Mouse (Mus musculus): ENCODE results near the gene Scaper. TPM values are rescaled to one million over a fixed set of nuclear protein-coding genes. Genes with fewer than 3 reads are reported as not detected.

Scaper gene
- total RNA-seq, 2 experiments from 2014 or later: 26.1 to 30.7 TPM

DNA sequence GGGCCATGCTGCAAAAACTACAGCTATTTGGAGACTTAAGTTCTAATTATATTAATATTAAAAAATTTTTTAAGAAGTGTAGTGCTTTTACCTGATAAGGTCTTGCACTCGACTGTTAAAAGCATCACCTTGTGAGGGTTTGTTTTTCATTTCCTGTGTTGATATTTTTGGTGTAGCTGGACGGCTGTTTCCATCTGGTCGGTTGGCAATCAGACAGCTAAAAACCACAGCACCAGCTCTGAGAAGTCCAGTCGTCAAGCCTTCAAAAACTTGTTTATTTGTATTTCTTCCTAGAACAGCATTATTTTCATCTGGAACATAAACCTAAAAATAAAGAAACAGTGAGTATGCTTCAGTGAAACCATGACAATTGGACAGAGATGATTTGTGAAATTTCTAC is 328.2 kb downstream of the Scaper start:
- DNase-seq (ENCODE audit: extremely low spot score in 1 of 2, low spot score in 1 of 2): no peak

GRCm38 (mm10) chr9:55608701-55609531 is 329.0 kb downstream of the Scaper start:
- no peak for DNase-seq (ENCODE audit: extremely low spot score in 1 of 2, low spot score in 1 of 2)

DNA sequence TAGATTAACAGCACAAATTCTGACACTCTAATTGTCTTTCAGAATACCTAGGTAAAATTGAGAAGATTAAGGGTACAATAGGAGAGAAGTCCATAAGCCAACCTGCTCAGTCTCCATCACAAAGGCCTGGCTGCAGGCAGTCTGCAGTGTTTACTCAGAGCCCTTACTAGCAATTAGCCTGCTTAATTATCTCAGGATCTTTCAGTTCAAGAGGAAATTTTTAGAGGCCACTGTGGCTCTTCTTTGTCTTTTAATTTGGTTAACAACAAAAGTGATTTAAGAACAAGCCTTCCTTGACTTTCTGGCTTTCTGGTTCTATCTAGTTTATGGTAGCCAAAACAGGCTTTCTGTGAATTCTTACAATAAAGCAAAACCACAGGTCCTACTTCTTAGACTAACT is 339.3 kb downstream of the Scaper start:
- no peak for DNase-seq (ENCODE audit: extremely low spot score in 1 of 2, low spot score in 1 of 2)

GRCm38 (mm10) chr9:55586141-55586540 is 351.8 kb downstream of the Scaper start:
- DNase-seq (ENCODE audit: extremely low spot score in 1 of 2, low spot score in 1 of 2): no peak

DNA sequence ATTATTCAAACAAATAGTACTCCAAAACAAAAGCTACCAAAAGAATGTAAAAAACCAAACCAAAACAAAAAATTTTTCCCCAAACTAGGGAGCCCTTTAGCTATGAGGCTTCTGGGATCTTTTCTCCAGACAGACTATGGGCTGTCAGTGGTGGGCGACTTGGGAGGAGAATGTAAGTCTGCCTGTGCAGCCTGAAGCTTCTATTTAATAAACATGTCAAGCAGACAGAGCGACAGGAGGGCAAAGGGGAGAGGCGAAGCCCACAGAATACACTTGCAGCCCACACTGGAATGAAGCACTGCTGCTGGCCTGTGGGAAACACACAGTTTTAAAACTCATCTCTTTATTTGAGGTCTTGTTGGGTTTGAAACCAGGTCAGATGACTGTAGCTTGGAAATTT is 356.5 kb downstream of the Scaper start:
- no peak for DNase-seq (ENCODE audit: extremely low spot score in 1 of 2, low spot score in 1 of 2)

DNA sequence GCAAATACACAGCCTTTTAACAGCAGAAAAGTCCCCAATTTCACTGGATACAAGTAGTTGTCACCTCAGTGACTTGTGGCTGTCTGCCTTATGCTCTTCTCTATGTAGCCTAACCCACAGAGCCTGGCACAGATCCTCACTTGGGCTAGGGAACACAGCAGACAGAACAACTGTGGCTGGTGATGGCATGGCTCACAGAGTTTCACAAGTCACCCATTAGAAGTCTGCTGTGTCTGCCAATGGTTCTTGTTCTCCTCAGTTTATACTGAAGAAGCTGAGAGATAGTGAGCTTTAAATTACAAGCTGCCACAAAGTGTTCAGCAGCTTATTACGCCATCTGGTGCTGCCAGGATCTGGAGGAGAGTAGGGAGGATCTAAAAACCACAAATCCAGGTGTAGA is 361.3 kb downstream of the Scaper start:
- no peak for DNase-seq (ENCODE audit: extremely low spot score in 1 of 2, low spot score in 1 of 2)

- no peak for DNase-seq (ENCODE audit: extremely low spot score in 1 of 2, low spot score in 1 of 2)
Observed at GRCm38 (mm10) chr9:55571071-55571470, 366.8 kb downstream of the Scaper start.

- no peak for DNase-seq (ENCODE audit: extremely low spot score in 1 of 2, low spot score in 1 of 2)
Observed at GRCm38 (mm10) chr9:55568466-55569159, 369.3 kb downstream of the Scaper start.

GRCm38 (mm10) chr9:55560960-55561359 is 377.0 kb downstream of the Scaper start:
- DNase-seq (ENCODE audit: extremely low spot score in 1 of 2, low spot score in 1 of 2): no peak

DNA sequence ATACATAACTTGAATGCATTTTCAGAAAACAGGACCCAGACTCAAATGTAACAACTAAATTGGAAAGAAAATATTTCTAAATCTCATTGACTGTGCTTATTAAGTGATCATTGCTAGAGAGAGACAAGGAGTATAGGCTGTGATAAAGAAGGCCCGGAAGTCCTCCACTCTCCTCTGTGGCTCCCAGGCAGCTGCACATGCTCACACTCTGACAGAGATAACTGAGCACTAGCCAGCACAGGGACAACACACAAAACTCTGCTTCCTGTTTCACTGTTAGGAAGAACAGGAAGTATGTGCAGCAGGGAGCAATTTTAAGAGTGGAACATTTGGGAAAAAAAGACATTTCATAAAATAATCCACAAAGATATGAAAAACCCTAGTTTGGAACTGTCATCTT is 382.9 kb downstream of the Scaper start:
- DNase-seq (ENCODE audit: extremely low spot score in 1 of 2, low spot score in 1 of 2): no peak

- DNase-seq (ENCODE audit: extremely low spot score in 1 of 2, low spot score in 1 of 2): no peak
Observed at GRCm38 (mm10) chr9:55549302-55549890, 388.5 kb downstream of the Scaper start.

DNA sequence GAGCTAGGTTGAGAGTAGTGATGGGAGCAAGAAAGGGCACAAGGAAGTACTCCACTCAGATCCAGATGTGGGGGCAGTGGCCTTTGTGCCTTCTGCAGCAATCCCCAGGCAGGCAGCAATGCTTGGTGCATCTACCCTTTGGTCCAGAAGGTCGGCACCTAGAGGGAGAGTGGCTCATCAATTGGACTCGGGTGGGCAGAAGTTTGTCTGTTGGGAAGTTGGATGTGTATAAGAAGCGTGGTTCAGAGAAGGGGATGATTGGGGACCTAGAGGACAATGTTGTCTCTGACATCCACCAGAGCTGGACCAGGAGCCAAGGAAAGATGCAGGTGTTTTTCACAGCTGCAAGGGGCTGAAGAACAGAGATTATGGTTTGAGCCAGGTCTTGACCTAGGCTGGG is 389.0 kb downstream of the Scaper start:
- no peak for DNase-seq (ENCODE audit: extremely low spot score in 1 of 2, low spot score in 1 of 2)

- DNase-seq (ENCODE audit: extremely low spot score in 1 of 2, low spot score in 1 of 2): no peak
Observed at GRCm38 (mm10) chr9:55546176-55547010, 391.5 kb downstream of the Scaper start.

DNA sequence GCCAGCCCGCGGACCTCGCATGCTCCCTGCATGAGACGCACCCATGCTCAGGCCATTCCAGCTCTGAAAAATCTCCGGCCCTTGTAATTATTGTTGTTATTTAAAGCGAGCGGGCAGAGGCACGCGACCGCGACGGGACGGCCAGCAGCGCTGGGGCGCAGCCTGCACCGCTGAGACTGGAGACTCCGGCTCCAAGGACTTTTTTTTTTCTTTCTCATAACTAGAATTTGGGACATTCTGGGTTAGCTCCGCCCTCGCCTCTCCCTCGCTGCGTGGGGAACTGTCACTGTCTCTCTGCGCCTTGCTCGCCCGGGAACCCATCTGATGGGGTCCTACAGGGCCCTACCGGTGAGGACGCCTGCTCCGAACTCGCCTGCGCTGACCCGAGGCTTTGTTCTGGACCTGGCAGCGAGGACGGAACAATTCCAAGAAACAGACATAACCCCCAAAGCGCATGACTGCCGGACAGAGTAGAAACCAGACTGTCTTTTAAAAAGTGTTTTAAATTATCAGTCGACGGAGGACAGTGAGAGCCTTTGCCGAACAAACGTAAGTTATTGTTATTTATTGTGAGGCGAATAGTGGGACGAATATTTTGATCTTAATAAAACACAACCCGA is 392.3 kb downstream of the Scaper start:
- DNase-seq (ENCODE audit: extremely low spot score in 1 of 2, low spot score in 1 of 2): no peak

DNA sequence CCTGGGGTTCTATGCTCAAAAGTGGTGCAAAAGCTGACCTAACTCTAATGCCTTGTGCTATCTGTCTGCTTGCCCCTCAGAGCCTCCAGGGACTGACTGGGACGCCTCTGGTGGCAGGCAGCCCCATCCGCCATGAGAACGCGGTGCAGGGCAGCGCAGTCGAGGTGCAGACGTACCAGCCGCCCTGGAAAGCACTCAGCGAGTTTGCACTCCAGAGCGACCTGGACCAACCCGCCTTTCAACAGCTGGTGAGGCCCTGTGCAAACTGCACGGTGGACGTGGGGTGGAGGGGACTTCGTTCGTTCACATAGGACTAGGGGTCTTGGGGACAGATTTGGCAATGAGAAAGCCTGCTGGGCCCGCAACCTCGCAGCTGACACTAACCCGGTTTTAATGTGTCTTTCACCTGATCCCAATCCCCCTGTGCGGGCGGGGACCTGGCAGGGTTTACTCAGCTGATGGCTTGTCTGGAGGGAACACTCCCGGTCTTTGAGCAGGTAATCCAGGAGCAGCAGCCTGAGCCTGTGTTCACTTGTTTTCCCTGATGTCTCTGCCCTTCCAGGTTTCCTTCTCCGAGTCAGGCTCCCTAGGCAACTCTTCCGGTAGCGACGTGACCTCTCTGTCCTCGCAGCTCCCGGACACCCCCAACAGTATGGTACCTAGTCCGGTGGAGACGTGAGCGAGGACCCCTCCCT is 392.9 kb downstream of the Scaper start:
- DNase-seq (ENCODE audit: extremely low spot score in 1 of 2, low spot score in 1 of 2): no peak

DNA sequence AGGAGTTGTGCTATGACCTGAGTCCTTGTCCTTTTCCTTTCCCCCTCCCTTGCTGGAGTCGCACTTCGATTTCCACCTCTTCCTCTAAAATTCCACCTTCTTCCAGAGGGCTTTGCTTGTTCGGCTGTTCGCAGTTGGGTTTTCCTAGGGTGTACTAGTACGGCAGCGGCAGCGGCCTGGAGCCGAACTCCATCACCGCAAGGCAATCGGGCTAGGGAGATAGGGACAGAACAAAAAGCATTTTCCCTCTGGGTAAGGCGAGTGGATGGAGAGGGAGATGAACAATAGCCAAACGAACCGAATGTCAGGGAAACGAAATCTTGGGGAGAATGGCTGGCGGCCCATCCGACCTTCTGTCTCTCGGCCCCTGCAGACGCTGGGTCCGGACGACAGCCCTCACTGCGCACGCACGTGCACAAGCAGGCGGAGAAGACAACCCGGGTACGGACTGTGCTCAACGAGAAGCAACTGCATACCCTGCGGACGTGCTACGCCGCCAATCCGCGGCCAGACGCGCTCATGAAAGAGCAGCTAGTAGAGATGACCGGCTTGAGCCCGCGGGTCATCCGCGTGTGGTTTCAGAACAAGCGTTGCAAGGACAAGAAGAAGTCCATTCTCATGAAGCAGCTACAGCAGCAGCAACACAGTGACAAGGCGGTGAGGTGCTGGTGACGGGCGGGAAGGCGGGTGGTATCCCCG is 394.1 kb downstream of the Scaper start:
- peak in 1 of 2 experiments; percentile 57 for DNase-seq (ENCODE audit: extremely low spot score in 1 of 2, low spot score in 1 of 2)

- DNase-seq (ENCODE audit: extremely low spot score in 1 of 2, low spot score in 1 of 2): no peak
Observed at GRCm38 (mm10) chr9:55543336-55543702, 394.6 kb downstream of the Scaper start.

DNA sequence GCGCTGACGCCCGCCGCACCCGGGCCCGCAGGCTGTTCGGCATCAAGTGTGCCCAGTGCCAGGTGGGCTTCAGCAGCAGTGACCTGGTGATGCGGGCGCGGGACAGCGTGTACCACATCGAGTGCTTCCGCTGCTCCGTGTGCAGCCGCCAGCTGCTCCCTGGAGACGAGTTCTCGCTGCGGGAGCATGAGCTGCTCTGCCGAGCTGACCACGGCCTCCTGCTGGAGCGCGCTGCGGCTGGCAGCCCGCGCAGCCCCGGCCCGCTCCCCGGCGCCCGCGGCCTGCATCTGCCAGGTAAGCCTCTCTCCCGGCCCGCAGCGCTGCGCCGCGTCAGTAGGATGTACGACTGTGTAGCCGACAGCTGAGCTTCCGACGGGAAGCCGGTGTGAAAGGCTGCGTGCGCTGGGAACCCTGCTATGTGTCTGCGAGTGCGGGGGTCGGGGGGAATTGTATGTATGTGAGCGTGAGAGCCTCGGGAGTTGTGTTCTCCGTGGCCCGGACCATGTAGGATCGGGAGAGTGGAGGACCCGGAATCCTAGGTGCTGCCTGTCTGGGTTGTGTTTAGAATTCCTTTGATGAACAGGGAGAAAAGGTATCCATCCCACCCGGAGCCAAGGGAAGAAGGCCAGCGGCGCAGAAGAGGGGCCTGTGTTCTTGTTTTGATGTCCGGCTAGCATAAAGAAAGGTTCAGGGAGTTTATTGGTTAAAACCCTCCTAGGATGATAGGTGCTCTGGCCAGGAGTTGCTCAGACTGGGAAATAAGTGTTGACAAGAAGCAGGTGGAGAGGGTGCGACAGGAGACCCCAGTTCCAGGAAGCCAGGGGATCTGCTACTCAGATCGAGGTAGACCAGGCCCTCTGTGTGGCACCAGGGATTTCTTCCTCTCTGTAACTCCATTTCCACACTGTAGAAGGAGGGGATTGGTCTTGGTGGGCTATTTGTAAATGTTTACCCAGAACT is 395.3 kb downstream of the Scaper start:
- DNase-seq (ENCODE audit: extremely low spot score in 1 of 2, low spot score in 1 of 2): no peak

All from layer of hippocampus, postnatal 25 days (tissue).